Mouse (Mus musculus): Measurements from ENCODE around the gene Letmd1.
"Not testable (repeated sequence)": the region's sequence is repeated elsewhere in the genome, so short reads cannot be mapped to it uniquely, and the experiment has no call there.

The Letmd1 gene

GRCm38 (mm10) chr15:100468295-100469188 is at the start of gene Letmd1:
Gene Letmd1 (plus strand): TSS chr15:100469023.
- peak; percentile 73 for DNase-seq (ENCODE audit: low spot score)

GRCm38 (mm10) chr15:100419311-100419710 is 49.5 kb upstream of the Letmd1 start:
- DNase-seq (ENCODE audit: low spot score): no peak

DNA sequence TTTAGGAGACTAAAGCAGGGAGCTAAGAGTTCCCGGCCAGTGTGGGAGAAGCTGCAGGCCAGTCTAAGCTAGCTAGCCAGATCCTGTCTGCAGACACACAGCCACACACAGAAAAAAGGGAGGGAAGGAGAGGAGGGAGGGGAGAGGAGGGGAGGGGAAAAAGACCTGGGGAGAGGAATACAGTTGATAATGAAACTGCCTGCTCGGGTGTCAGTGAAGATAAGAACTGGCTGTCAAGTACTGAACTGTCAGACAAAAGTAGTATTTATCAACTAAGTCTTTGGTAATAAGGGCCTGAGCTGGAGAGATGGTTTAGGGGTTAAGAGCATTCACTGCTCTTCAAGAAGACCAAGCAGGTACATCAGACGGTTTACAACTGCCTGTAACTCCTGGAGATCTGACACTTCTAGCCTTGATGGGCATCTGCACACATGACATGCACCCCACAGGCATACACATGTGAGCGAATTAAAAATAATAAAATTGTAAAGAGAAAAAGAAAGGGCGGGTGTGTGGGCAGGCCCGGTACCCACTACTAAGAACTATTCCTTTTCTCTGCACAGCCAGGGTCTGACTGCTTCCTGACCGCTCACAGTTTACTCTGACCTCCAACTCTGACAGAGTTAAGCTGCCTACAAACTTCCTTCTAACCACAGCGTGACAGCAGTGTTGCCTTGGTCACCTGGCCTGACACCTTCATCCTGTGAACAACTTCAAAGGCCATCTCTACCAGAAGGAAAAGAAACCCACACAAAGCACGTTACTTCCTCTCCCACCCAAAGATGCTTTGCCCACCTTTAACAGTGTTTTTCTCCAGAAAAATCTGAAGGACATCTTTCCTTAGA is 48.7 kb upstream of the Letmd1 start:
- DNase-seq (ENCODE audit: low spot score): no peak

- DNase-seq (ENCODE audit: low spot score): no peak
Measured at GRCm38 (mm10) chr15:100421059-100421757, 47.6 kb upstream of the Letmd1 start.

DNA sequence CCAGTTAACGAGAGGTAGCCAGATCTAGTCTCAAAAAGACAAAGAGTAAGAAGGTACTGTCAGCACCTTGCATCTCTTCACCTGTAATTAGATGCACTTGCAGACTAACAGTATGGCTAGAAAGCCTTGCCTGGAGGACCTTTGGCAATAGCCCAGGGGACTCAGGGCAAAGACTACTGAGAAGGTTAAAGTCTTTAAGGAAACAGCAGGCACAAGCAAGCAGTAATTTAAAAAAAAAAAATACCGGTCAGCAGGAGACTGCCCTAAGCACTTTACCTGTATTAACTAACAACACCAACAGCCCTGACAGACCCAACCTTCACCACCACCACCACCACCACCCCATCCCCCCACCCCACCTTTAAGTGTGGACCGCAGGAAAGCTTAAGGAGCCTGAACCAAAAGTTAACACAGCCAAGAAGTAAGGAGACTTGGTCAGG is 47.0 kb upstream of the Letmd1 start, which contains the start of gene Gm5475:
Gm5475 (plus strand) TSS at position 390 of the 440 bp plus-strand sequence.
- not testable (repeated sequence) for DNase-seq (ENCODE audit: low spot score)

DNA sequence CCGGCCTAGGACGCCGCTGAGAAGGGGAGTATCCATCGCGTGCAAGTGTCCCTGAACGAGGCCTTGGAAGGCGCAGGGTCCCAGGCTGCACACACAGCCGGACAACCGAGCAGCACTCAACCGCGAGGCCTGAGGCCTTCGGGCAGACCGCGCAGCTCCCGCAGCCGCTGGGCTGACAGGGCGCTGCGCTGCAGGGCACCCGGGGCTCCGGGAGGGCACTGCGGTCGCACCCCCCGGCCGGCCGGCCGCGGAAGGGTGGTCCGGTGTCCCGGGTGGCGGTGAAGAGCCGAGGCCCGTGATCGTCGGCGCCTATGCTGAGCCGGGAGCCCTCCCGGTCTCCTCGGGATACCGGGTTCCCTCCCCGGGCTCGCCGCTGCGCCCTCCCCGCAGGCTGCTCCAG is 46.3 kb upstream of the Letmd1 start:
- no peak for DNase-seq (ENCODE audit: low spot score)

- peak; percentile 95 for DNase-seq (ENCODE audit: low spot score)
Measured at GRCm38 (mm10) chr15:100422899-100423860, 45.6 kb upstream of the Letmd1 start.

GRCm38 (mm10) chr15:100423916-100424315 is 44.9 kb upstream of the Letmd1 start:
- DNase-seq (ENCODE audit: low spot score): no peak

GRCm38 (mm10) chr15:100424396-100425122 is 44.3 kb upstream of the Letmd1 start, which contains the start of gene Slc11a2:
Gene Slc11a2 (minus strand): TSS chr15:100425072.
- no peak for DNase-seq (ENCODE audit: low spot score)

- DNase-seq (ENCODE audit: low spot score): no peak
Measured at GRCm38 (mm10) chr15:100428296-100428905, 40.4 kb upstream of the Letmd1 start.

DNA sequence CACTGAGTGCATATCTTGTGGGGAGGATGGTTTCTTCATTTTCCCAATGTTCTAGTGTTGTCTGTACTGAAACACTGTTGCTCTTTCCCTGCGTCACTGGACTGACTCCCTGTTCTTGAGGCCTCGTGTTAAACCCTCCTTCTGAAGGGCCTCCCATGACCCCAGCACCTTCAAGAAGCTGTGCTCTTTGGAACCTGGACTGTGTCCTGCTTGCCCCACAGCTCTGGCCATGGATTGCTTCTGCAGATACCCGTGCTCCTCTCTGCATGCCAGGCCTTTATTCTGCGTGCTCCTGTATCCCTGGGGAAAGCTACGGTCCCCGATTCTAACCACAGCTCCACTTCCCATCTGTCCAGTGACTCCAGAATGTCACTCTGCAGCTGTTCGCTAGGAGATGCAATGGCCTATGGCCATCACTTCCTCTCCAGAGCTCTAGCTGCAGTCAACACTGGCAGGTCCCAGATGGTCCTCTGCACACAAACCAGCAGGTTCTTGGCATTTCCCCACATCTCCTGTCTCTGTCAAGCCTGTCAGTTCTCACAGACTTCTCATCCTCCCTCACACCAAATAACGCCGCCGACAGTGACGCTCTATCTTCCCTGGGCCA is 38.8 kb upstream of the Letmd1 start:
- DNase-seq (ENCODE audit: low spot score): no peak

DNA sequence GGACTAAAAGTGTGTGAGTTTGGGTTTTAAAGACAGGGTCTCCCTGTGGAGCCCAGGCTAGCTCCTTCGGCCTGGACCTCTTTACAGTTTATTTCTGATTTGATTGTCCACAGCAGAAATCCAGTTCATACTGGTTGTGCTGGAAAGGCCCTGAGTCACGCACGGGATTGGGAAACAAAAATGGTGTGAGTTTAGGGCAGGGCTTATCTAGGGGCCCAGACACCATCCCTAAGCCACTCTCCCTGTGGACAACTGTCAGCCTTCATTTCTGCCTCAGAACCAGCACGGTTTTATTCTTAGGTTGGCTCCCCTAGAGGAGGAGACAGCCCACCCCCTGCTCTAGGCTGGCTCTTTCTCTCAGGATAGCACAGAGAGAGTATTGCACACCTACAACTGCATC is 35.6 kb upstream of the Letmd1 start:
- no peak for DNase-seq (ENCODE audit: low spot score)

GRCm38 (mm10) chr15:100436112-100436511 is 32.7 kb upstream of the Letmd1 start:
- no peak for DNase-seq (ENCODE audit: low spot score)

DNA sequence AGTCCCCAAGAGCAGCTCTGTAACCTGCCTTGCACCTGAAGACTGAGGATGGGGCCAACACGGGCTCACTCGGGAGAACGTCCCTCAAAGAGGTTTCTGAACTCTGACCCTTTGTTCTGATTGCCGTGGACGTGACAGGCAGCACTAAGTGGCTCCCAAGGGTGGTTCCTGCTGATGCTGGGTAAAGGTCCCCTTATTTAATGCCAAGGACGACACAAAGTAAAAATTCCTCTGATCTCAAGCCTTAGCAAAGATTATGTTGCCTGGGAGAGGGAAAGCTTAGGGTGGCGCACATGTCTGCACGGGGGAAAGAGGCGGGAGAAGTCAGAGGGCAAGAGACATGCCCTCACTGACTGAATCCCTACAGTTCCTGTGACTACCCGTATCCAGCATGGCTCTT is 32.3 kb upstream of the Letmd1 start:
- DNase-seq (ENCODE audit: low spot score): no peak

- peak; percentile 70 for DNase-seq (ENCODE audit: low spot score)
Measured at GRCm38 (mm10) chr15:100443126-100443922, 25.5 kb upstream of the Letmd1 start.

- DNase-seq (ENCODE audit: low spot score): no peak
Measured at GRCm38 (mm10) chr15:100446887-100447286, 21.9 kb upstream of the Letmd1 start.

GRCm38 (mm10) chr15:100448572-100448971 is 20.3 kb upstream of the Letmd1 start:
- DNase-seq (ENCODE audit: low spot score): no peak

DNA sequence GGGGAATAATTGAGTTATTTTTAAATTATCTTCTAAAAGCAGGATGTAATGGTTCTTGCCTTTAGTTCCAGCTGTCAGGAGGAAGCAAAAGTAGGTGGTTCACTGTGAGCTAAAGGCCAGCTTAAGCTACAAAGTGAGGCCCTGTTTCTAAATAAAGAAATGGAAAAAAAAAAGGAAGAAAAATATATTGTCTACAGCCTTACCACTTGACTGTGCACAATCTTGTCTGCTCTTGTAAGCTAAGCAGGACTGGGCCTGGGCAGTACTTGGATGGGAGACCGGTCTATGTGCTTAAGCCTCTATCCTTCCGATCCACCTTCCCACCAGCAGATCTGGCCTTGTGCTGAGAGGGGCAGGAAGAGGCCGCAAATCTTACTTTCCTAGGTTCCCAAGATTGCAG is 19.3 kb upstream of the Letmd1 start:
- DNase-seq (ENCODE audit: low spot score): no peak

Measured in spleen, adult 12 weeks (tissue).